Mouse (Mus musculus) ES-E14 (cell line): ENCODE results near the gene Esrp2. TPM values are rescaled to one million over a fixed set of nuclear protein-coding genes. Genes with fewer than 3 reads are reported as not detected.

Experiments
- DNase-seq: peaks from one replicate; pipeline ENCODE4 v3.0.0-alpha.2; 2013; ENCODE audit warnings: low read depth, low spot score
- H3K27ac ChIP-seq: 2 replicates; pipeline ENCODE4 v1.5.1; 2012; ENCODE audit warnings: low read depth, mild to moderate bottlenecking, low read length, moderate library complexity, mixed read lengths; ENCODE audit not compliant: poor library complexity, insufficient read depth, severe bottlenecking
- H3K36me3 ChIP-seq: 2 replicates; pipeline ENCODE4 v1.6.1; 2012; ENCODE audit warnings: mild to moderate bottlenecking, low read length, moderate library complexity, mixed read lengths; ENCODE audit not compliant: control insufficient read depth, poor library complexity, insufficient read depth, severe bottlenecking
- H3K4me1 ChIP-seq, 2 experiments: fragments of 150-350 bp in 1 of 2; sonication (generic) in 1 of 2; 2 replicates each; pipeline ENCODE4 v1.6.1; 2012; ENCODE audit warnings: low read length in 2 of 2, mild to moderate bottlenecking in 1 of 2, mixed read lengths in 1 of 2; ENCODE audit not compliant: control insufficient read depth in 2 of 2, insufficient read depth in 2 of 2, poor library complexity in 1 of 2
- H3K4me3 ChIP-seq, 2 experiments: fragments of 150-350 bp in 1 of 2; sonication (generic) in 1 of 2; 2 replicates each; pipeline ENCODE4 v1.5.1; 2012; ENCODE audit warnings: low read length in 2 of 2, low read depth in 1 of 2, mild to moderate bottlenecking in 1 of 2, mixed read lengths in 1 of 2; ENCODE audit not compliant: insufficient read depth in 1 of 2, poor library complexity in 1 of 2, severe bottlenecking in 1 of 2
- H3K9ac ChIP-seq: 2 replicates; pipeline ENCODE4 v1.6.1; 2012; ENCODE audit warnings: low read depth, mild to moderate bottlenecking, low read length, mixed read lengths; ENCODE audit not compliant: poor library complexity, insufficient read depth, severe bottlenecking
- H3K9me3 ChIP-seq: fragments of 150-350 bp; sonication (generic); 2 replicates; pipeline ENCODE4 v1.6.1; 2012; ENCODE audit warnings: low read depth, mild to moderate bottlenecking, low read length; ENCODE audit not compliant: control insufficient read depth, insufficient read depth
- CHD2 ChIP-seq: IDR thresholded peaks from 2 replicates; pipeline ENCODE4 v1.6.1; 2014; ENCODE audit warnings: mild to moderate bottlenecking, low read depth, low read length, inconsistent platforms
- HCFC1 ChIP-seq: IDR thresholded peaks from 2 replicates; pipeline ENCODE4 v1.6.1; 2012; ENCODE audit warnings: low read length, inconsistent platforms, borderline replicate concordance; ENCODE audit not compliant: insufficient read depth
- MAFK ChIP-seq: IDR thresholded peaks from 2 replicates; pipeline ENCODE4 v1.6.1; 2014; ENCODE audit warnings: mild to moderate bottlenecking, low read depth, low read length, inconsistent platforms; ENCODE audit not compliant: insufficient read depth
- ZC3H11A ChIP-seq: IDR thresholded peaks from 2 replicates; pipeline ENCODE4 v1.6.1; 2012; ENCODE audit warnings: low read depth, mild to moderate bottlenecking, inconsistent platforms, low read length, borderline replicate concordance
- ZNF384 ChIP-seq: IDR thresholded peaks from 2 replicates; pipeline ENCODE4 v1.6.1; 2012; ENCODE audit warnings: low read depth, low read length, inconsistent platforms
- in situ Hi-C, 2 experiments: fragments of 600-800 bp; cut with MboI; formaldehyde crosslinking; loops; one replicate each; pipeline ENCODE4 v1.15.1; 2025; ENCODE audit warnings: low sequenced_read_pairs in 2 of 2, inconsistent platforms in 1 of 2; ENCODE audit not compliant: unreplicated experiment in 2 of 2
- total RNA-seq: library from RNA; depleted of rRNA; stranded (reverse); fragments of 300-350 nt; gene quantifications from 2 replicates; pipeline ENCODE4 v1.2.3, GENCODE M21; 2012; rRNA removed

The Esrp2 gene
- total RNA-seq, 1 experiment = 12.5 TPM

DNA sequence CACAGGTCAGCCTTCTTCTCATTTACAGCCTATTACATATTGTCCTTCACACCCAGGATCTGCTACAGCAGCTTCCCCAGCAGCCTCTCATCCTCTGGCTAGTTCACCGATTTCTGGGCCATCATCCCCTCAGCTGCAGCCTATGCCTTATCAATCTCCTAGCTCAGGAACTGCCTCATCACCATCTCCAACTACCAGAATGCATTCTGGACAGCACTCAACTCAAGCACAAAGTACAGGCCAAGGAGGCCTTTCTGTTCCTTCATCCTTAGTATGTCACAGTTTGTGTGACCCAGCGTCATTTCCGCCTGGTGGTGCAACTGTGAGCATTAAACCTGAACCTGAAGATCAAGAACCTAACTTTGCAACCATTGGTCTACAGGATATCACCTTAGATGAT is 28.0 kb downstream of the Esrp2 start:
- no peak for DNase-seq
- in situ Hi-C loops = no loop called here
- Histone ChIP-seq H3K36me3 (peaks cover 12% of the 10 kb centered on the region), H3K9ac (no peak overlapping the region), H3K4me3 (no peak overlapping the region), H3K9me3 (no peaks in the 10 kb centered on the region), H3K4me1 (peaks cover 0 to 2% of the 10 kb centered on the region in 2 experiments; a peak in 2 of 4 replicates), H3K27ac (no peak overlapping the region)
- TF ChIP-seq HCFC1 (no peak), CHD2 (no peak), MAFK (no peak), ZNF384 (no peak)

DNA sequence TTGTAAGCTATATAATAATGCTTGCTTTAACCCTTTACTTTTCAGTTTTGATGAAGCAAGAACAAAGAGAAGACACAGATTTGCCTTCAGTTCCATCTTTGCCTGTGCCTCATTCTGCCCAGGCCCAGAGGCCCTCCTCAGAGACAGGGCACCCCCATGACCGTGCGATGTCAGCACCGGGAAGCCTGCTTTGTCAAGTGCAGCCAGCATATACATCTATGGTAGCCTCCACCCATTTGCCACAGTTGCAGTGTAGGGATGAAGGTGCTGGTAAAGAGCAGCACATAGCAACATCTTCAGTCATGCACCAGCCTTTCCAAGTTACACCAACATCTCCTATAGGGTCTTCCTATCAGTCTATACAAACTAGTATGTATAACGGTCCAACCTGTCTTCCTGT is 28.7 kb downstream of the Esrp2 start:
- Histone ChIP-seq H3K27ac (no peak overlapping the region), H3K4me3 (no peak overlapping the region), H3K9me3 (no peaks in the 10 kb centered on the region), H3K36me3 (peaks cover 12% of the 10 kb centered on the region), H3K4me1 (peaks cover 0 to 2% of the 10 kb centered on the region in 2 experiments; a peak in 1 of 4 replicates), H3K9ac (no peak overlapping the region)
- no peak for DNase-seq
- no peak for TF ChIP-seq MAFK
- no peak for TF ChIP-seq ZNF384
- no peak for TF ChIP-seq CHD2
- no peak for TF ChIP-seq HCFC1
- TF ChIP-seq ZC3H11A = no peak
- in situ Hi-C loops = no loop called here

DNA sequence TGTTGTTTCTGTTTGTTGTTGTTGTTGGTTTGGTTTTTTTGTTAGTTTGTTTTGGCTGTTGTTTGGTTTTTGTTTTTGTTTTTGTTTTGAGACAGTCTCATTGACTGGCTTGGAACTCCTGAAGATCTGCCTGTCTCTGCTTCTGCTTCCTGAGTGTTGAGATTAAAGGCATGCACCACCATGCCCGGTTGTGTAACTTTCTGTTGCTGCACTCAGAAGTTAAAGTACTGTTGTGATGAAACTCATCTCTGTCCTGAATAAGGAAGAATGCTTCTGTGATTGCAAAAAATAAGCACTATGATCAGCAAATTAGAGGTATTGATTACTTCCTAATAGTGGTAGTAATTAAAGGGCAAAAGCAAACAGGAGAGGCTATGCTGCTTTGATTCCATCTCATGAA is 30.6 kb downstream of the Esrp2 start:
- no peaks in the 10 kb centered on the region for H3K4me1 ChIP-seq
- H3K9ac ChIP-seq = no peak overlapping the region
- in situ Hi-C loops = no loop called here
- H3K27ac ChIP-seq = no peak overlapping the region
- TF ChIP-seq ZC3H11A = no peak
- TF ChIP-seq CHD2 = no peak
- TF ChIP-seq HCFC1 = no peak
- H3K9me3 ChIP-seq = no peaks in the 10 kb centered on the region
- H3K4me3 ChIP-seq = no peak overlapping the region
- peaks cover 12% of the 10 kb centered on the region for H3K36me3 ChIP-seq
- DNase-seq = no peak

DNA sequence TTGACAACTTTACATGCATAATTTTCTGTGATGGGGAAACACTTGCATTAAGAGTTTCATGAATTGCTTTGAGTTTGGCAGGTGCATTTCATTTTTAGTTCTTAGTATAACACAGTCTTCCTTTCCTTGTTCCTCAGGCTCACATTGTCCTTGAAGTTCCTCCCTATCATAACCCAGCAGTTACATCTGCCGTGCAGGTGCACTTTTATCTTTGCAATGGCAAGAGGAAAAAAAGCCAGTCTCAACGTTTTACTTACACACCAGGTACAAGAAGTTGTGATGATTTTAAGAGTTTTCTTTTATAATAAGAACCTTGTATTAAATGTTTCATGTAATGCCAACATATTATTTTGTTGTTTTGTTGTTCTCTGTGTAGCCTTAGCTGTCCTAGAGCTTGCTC is 32.9 kb downstream of the Esrp2 start:
- no peak overlapping the region for H3K4me3 ChIP-seq

DNA sequence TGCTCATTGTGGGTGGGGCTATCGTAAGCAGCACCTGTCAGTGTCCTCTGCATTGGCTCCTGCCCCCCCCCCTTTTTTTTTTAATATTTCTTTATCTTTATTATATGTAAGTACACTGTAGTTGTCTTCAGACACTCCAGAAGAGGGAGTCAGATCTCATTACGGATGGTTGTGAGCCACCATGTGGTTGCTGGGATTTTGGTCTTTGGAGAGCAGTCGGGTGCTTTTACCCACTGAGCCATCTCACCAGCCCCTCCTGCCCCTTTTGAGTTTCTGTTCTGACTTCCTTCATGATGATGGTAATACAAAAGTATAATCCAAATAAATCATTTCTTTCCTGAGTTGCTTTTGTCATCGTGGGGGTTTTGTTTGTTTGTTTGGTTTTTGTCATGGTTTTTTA is 34.5 kb downstream of the Esrp2 start:
- H3K4me1 ChIP-seq = no peaks in the 10 kb centered on the region
- no peak overlapping the region for H3K9ac ChIP-seq
- TF ChIP-seq HCFC1 (no peak), ZC3H11A (no peak), CHD2 (no peak), ZNF384 (no peak), MAFK (no peak)
- no peak overlapping the region for H3K4me3 ChIP-seq
- no peaks in the 10 kb centered on the region for H3K9me3 ChIP-seq
- no peak for DNase-seq
- in situ Hi-C loops = no loop called here
- H3K27ac ChIP-seq = no peak overlapping the region
- peaks cover 4% of the 10 kb centered on the region for H3K36me3 ChIP-seq

More for the DNA sequence above, 32.9 kb downstream of the Esrp2 start:
- no peak overlapping the region for H3K27ac ChIP-seq
- no peak for DNase-seq
- TF ChIP-seq HCFC1 (no peak), MAFK (no peak), ZNF384 (no peak), CHD2 (no peak), ZC3H11A (no peak)
- in situ Hi-C loops = no loop called here
- no peak overlapping the region for H3K9ac ChIP-seq
- H3K9me3 ChIP-seq = no peaks in the 10 kb centered on the region
- H3K36me3 ChIP-seq = peaks cover 11% of the 10 kb centered on the region
- H3K4me1 ChIP-seq = no peaks in the 10 kb centered on the region

Other genes starting within 250 kb of the Esrp2 start
- gene Nrn1l, start 243.4 kb downstream of the Esrp2 start, total RNA-seq = 2.1 and 2.7 TPM in 2 replicates
- 13.2 and 13.7 TPM in 2 replicates for gene Pskh1, start 236.5 kb downstream of the Esrp2 start, total RNA-seq
- gene Ctrl, start 203.1 kb downstream of the Esrp2 start, total RNA-seq = 3.6 and 5.3 TPM in 2 replicates
- gene Psmb10, start 198.5 kb downstream of the Esrp2 start, total RNA-seq = 70.9 and 81.5 TPM in 2 replicates
- gene Lcat, start 193.6 kb downstream of the Esrp2 start, total RNA-seq = 2.4 and 3.6 TPM in 2 replicates
- 70.1 and 133 TPM in 2 replicates for gene Slc12a4, start 170.9 kb downstream of the Esrp2 start, total RNA-seq
- gene Dpep3, start 157.5 kb downstream of the Esrp2 start, total RNA-seq = 1.0 and 1.5 TPM in 2 replicates
- 16.8 and 17.4 TPM in 2 replicates for gene Dus2, start 145.6 kb downstream of the Esrp2 start, total RNA-seq
- not detected in 2 replicates for gene Dpep2nb, start 131.0 kb downstream of the Esrp2 start, total RNA-seq
- gene Ddx28, start 125.1 kb downstream of the Esrp2 start, total RNA-seq = 31.5 and 41.5 TPM in 2 replicates
- gene Nfatc3, start 78.1 kb downstream of the Esrp2 start, total RNA-seq = 17.2 and 19.6 TPM in 2 replicates
- gene Pla2g15, start 13.4 kb upstream of the Esrp2 start, total RNA-seq = 26.0 and 38.8 TPM in 2 replicates
- 44.2 and 46.2 TPM in 2 replicates for gene Slc7a6, start 31.9 kb upstream of the Esrp2 start, total RNA-seq
- gene Slc7a6os, start 74.0 kb upstream of the Esrp2 start, total RNA-seq = 66.2 and 69.1 TPM in 2 replicates
- gene Prmt7, start 74.0 kb upstream of the Esrp2 start, total RNA-seq = 55.8 and 66.1 TPM in 2 replicates
- 0.94 and 1.7 TPM in 2 replicates for gene Smpd3, start 201.0 kb upstream of the Esrp2 start, total RNA-seq